Comparison of ENCODE assay signal across 8 mouse cellular contexts in genomic region chr19:26748676-26749075, GRCm38 (mm10).
DNase-seq lines count a peak whose midpoint lies in the region; ATAC-seq and TF ChIP-seq lines count a peak whose summit lies in the region.

No protein-coding gene starts in this region.

- peaks cover 13% of the 10 kb centered on the region; the same call in 1 of the 2 replicates for H3K79me2 ChIP-seq in liver, adult 2 months (ENCODE audit: control insufficient read depth, insufficient read depth, low read length)

- under 1% methylated on average over 6 of the region's 6 CpGs for WGBS in liver, adult 2 months
- under 1% methylated on average over 6 of the region's 6 CpGs for WGBS in embryonic facial prominence, embryonic 10.5 days
- under 1% methylated on average over 6 of the region's 6 CpGs for WGBS in intestine, postnatal 0 days
- WGBS in neural tube, embryonic 15.5 days: 0% methylated on average over 6 of the region's 6 CpGs

- peak; percentile 49 for DNase-seq in liver, adult 2 months (ENCODE audit: extremely low read depth, low read depth, low spot score)
- DNase-seq in liver: no peak
- DNase-seq in embryonic facial prominence, embryonic 10.5 days (ENCODE audit: low spot score): no peak
- no peak for DNase-seq in urinary bladder, adult 2 months (ENCODE audit: low spot score)
- DNase-seq in right cerebral cortex, postnatal 36 days (ENCODE audit: low spot score in 2 of 2): no peak
- DNase-seq in frontal cortex, adult 2 months (ENCODE audit: extremely low spot score in 1 of 2, low spot score in 1 of 2): no peak

- H3K36me3 ChIP-seq in liver, adult 2 months (ENCODE audit: control insufficient read depth, insufficient read depth, low read length): peaks cover 5% of the 10 kb centered on the region
- peaks cover 9% of the 10 kb centered on the region for H3K36me3 ChIP-seq in embryonic facial prominence, embryonic 10.5 days (replicated peaks)
- H3K36me3 ChIP-seq in intestine, postnatal 0 days (ENCODE audit: control insufficient read depth, insufficient read depth): peaks cover 4% of the 10 kb centered on the region; the same call in 1 of the 2 replicates
- no peaks in the 10 kb centered on the region for H3K36me3 ChIP-seq in neural tube, embryonic 15.5 days

- no peak for ATAC-seq in intestine, postnatal 0 days
- no peak for ATAC-seq in neural tube, embryonic 15.5 days (ENCODE audit: low FRiP score)

- peaks cover 26% of the 10 kb centered on the region for H3K4me1 ChIP-seq in liver, adult 2 months (ENCODE audit: control insufficient read depth, insufficient read depth, low read length)
- H3K4me1 ChIP-seq in embryonic facial prominence, embryonic 10.5 days: peaks cover 26% of the 10 kb centered on the region
- 0 out of 2 replicates have a peak, but pooled peaks cover 3% of the 10 kb centered on the region for H3K4me1 ChIP-seq in intestine, postnatal 0 days (replicated peaks; ENCODE audit: control insufficient read depth, insufficient read depth, low read length)
- H3K4me1 ChIP-seq in neural tube, embryonic 15.5 days: peaks cover 47% of the 10 kb centered on the region

- no peak for TF ChIP-seq POLR2A in liver, adult 2 months (IDR thresholded peaks at IDR 0.05; ENCODE audit: extremely low read depth, insufficient read depth, low read length)

- H3K9ac ChIP-seq in liver, adult 2 months (ENCODE audit: low read depth, low read length): no peak overlapping the region; the same call in 1 of the 2 replicates
- 0 out of 2 replicates have a peak overlapping the region, but pooled peaks have one; percentile 49 for H3K9ac ChIP-seq in intestine, postnatal 0 days (ENCODE audit: low read depth, low read length)
- H3K9ac ChIP-seq in neural tube, embryonic 15.5 days (replicated peaks): peak overlapping the region; percentile 73

- no peaks in the 10 kb centered on the region for H3K9me3 ChIP-seq in embryonic facial prominence, embryonic 10.5 days
- H3K9me3 ChIP-seq in intestine, postnatal 0 days (ENCODE audit: control insufficient read depth): no peaks in the 10 kb centered on the region
- no peaks in the 10 kb centered on the region for H3K9me3 ChIP-seq in neural tube, embryonic 15.5 days (replicated peaks)

- no peaks in the 10 kb centered on the region for H3K27me3 ChIP-seq in liver, adult 2 months (ENCODE audit: control insufficient read depth, insufficient read depth, low read length)
- no peaks in the 10 kb centered on the region for H3K27me3 ChIP-seq in embryonic facial prominence, embryonic 10.5 days (replicated peaks; ENCODE audit: low read depth, poor library complexity, severe bottlenecking)
- no peaks in the 10 kb centered on the region for H3K27me3 ChIP-seq in intestine, postnatal 0 days (replicated peaks; ENCODE audit: control insufficient read depth, insufficient read depth, low read length)
- no peaks in the 10 kb centered on the region for H3K27me3 ChIP-seq in neural tube, embryonic 15.5 days (replicated peaks)

- no peak overlapping the region for H3K27ac ChIP-seq in liver, adult 2 months (replicated peaks; ENCODE audit: insufficient read depth, low read depth, low read length)
- H3K27ac ChIP-seq in embryonic facial prominence, embryonic 10.5 days (replicated peaks): peak overlapping the region; percentile 97
- peak overlapping the region; percentile 61 for H3K27ac ChIP-seq in intestine, postnatal 0 days (ENCODE audit: low read depth, low read length)
- peak overlapping the region; percentile 99 for H3K27ac ChIP-seq in neural tube, embryonic 15.5 days (replicated peaks)

- no peak for TF ChIP-seq CTCF in liver, adult 2 months (IDR thresholded peaks at IDR 0.05; ENCODE audit: low read depth, low read length)
- TF ChIP-seq CTCF in intestine, postnatal 0 days (IDR thresholded peaks at IDR 0.05; ENCODE audit: low read depth): no peak

- H3K4me2 ChIP-seq in intestine, postnatal 0 days (replicated peaks; ENCODE audit: low read depth): peak overlapping the region; percentile 67
- peak overlapping the region; percentile 70 for H3K4me2 ChIP-seq in neural tube, embryonic 15.5 days

- H3K4me3 ChIP-seq in liver, adult 2 months (ENCODE audit: insufficient read depth, low read depth, low read length): peak overlapping the region; percentile 40; the same call in 1 of the 2 replicates
- H3K4me3 ChIP-seq in embryonic facial prominence, embryonic 10.5 days: peak overlapping the region; percentile 62
- H3K4me3 ChIP-seq in intestine, postnatal 0 days (ENCODE audit: low read depth, low read length): peak overlapping the region; percentile 47
- peak overlapping the region; percentile 54 for H3K4me3 ChIP-seq in neural tube, embryonic 15.5 days (replicated peaks)
